Mouse (Mus musculus) G1E (cell line): ENCODE measurements around the gene Tshz2.

Experiments
- CTCF ChIP-seq: IDR thresholded peaks from 2 replicates; pipeline ENCODE4 v1.5.1; 2012; ENCODE audit warnings: low read depth, low read length, inconsistent platforms, mixed read lengths
- GATA2 ChIP-seq: IDR thresholded peaks from 2 replicates; pipeline ENCODE4 v1.6.1; 2012; ENCODE audit warnings: low read depth, low read length, inconsistent platforms, borderline replicate concordance
- POLR2AphosphoS5 ChIP-seq: IDR thresholded peaks from 2 replicates; pipeline ENCODE4 v1.6.1; 2012; ENCODE audit warnings: low read depth, low read length, inconsistent platforms; ENCODE audit not compliant: insufficient replicate concordance
- TAL1 ChIP-seq: conservative IDR thresholded peaks from 2 replicates; pipeline ENCODE4 v1.6.1; 2012; ENCODE audit warnings: low read depth, low read length, inconsistent platforms, mixed read lengths

GRCm38 (mm10) chr2:170048831-170049230 is 416.0 kb downstream of the Tshz2 start:
- TF ChIP-seq CTCF (no peak), TAL1 (no peak), GATA2 (no peak), POLR2AphosphoS5 (no peak)
